Mouse (Mus musculus) central nervous system, embryonic 11.5 days (tissue): ENCODE measurements around the gene Ttc33. TPM values are rescaled to one million over a fixed set of nuclear protein-coding genes. Genes with fewer than 3 reads are reported as not detected.

ENCODE experiments used
- polyA plus RNA-seq: library from polyadenylated mRNA; depleted of rRNA; stranded (reverse); fragments of >200 nt; gene quantifications from 2 replicates; pipeline ENCODE4 v1.2.3, GENCODE M21; 2012; rRNA removed

The Ttc33 gene
- polyA plus RNA-seq: 26.2 and 69.6 TPM in 2 replicates

DNA sequence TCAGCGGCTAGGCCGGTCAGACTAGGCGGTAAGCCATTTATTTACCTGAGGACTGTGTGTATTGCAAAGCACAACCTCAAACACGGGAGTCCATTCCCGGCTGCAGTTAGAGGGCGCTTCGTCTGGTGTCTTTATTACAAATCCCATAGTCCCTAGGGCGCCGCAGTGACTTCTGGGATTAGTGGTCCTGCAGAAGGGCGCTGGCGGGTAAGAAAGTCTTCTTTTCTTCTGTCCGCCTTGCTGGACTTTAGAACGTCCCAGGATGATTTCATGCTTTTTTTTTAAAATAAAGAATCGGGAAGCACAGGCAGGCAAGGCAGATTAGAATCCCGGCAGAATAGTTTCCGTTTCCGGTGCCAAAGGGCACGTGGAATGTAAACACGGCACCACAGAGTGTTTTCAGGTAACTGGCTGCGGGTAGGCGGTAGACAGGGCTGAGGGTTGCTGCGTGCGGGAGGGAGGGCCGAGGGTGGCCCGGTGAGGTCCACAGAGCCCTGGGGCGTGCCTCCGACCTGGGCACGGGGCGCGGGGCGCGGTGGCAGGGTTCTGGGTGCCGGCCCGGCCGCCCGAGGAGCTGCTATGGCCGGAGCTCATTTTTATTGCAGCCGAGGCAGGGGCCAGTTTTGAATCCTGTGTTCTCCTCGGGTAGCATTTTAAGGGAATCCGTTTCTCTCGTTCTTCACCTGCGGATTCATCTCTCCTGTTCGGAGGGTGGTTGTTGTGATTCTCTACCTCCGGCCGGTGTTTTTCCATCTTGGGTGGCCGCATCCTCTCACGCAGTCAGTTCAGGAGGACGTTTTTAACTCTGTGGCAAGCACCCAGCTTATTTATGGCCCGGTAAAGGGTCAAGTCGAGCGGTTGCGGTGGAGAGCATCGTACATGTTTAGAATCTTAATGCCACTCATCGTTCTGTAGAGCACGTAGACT lies at the start of gene Ttc33:
Ttc33 (plus strand) TSS at position 160 of the 927 bp plus-strand sequence.

DNA sequence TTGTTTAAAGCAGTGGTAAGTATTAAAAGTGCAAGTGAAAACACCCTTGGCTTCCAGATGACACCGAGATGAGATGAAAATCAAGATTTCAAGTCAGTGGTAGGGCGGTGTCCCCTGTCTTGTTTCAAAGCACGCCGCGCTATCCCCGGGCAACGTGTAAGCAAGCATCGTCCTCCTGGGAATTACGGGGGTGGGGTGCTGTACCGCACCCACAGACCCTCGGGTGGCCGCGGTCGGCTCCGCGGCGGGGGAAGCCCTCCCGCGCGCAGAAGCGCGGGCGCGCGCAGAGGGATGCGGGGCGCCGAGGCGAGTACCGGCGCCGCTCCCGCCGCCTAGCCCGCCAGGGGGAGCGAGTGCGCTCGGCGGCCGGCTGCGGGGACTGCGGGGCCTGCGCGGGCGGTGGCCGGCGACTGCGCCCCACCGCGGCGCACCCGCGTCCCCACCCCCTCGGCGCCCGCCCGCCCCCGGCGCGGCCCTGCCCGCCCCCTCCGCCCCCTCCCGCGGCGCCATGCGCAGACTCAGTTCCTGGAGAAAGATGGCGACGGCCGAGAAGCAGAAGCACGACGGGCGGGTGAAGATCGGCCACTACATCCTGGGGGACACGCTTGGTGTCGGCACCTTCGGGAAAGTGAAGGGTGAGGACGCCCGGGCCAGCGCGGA lies 41.8 kb upstream of the Ttc33 start, which contains the start of gene Prkaa1:
Prkaa1 (plus strand) TSS at position 501 of the 660 bp plus-strand sequence.

DNA sequence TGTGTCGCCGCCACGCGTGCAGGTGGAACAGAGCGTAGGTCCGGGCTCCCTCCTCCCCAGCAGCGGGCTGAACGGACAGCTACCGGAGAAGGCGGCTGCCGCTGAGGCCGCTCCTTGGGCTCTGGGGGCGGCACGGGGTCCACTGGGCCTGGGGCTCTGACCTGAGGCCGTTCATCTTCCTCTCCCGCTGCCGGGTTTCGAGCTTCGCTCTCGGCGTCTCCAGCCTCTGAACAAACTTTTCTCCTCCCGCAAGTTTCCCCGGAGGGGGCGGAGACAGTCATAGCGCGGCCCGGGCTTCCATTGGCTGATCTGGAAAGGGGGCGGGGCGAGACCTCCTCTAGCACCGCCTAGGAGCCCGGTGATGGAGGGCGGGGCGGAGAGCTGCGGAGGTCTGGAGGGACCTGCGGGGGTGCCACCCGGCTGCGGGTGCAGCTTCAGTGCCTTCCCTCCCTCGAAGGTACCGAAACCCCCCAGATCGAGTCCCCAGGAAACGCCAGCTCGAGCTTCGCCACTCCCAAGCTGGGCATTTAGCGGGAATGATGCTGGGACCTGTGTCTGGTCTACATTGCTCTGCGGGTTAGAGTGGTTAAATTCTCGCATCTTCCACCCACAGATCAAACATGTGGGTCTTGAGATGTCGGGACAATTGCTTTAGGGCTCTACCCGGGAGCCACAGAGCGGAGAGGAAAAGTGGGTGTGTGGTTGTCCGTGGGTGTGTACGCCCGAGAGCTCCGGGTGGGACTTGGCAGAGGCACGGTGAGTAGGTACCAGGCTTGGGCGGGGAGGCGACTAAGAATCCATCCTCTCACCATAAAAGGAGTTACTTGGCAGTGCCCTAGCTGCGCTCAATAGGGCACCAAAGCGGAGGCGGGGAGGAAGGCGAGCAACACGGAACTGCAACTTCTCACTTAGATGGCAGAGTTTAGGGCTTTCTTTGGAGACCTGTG lies 58.9 kb downstream of the Ttc33 start, which contains the start of gene Ptger4:
Ptger4 (minus strand) TSS at position 229 of the 947 bp plus-strand sequence.

Other genes starting within 250 kb of the Ttc33 start
- 0.06 and 0.11 TPM in 2 replicates for gene C7, start 121.8 kb upstream of the Ttc33 start, polyA plus RNA-seq
- 0.47 and 0.78 TPM in 2 replicates for gene Card6, start 77.0 kb upstream of the Ttc33 start, polyA plus RNA-seq
- gene Rpl37, start 68.9 kb upstream of the Ttc33 start, polyA plus RNA-seq: 1,784 and 2,115 TPM in 2 replicates
- gene Prkaa1, start 41.7 kb upstream of the Ttc33 start, polyA plus RNA-seq: 10.2 and 15.1 TPM in 2 replicates
- gene Ptger4, start 58.7 kb downstream of the Ttc33 start, polyA plus RNA-seq: 0.40 and 1.1 TPM in 2 replicates